Mouse (Mus musculus): ENCODE data around the gene Il4ra. TPM values are rescaled to one million over a fixed set of nuclear protein-coding genes. Genes with fewer than 3 reads are reported as not detected.
A peak's percentile ranks its signal among the peaks of the same experiment; 100 is the strongest.

The Il4ra gene
- polyA plus RNA-seq, 2 experiments: 2.4 to 2.8 TPM

GRCm38 (mm10) chr7:125507279-125507678, 44.6 kb upstream of the Il4ra start:
- peaks cover 0 to 9% of the 10 kb centered on the region in 2 experiments; a peak in 2 of 4 replicates for H3K4me1 ChIP-seq (replicated peaks; ENCODE audit: control insufficient read depth in 2 of 2, insufficient read depth in 2 of 2, low read length in 1 of 2)
- H3K4me2 ChIP-seq (ENCODE audit: low read depth): no peak overlapping the region
- H3K36me3 ChIP-seq (replicated peaks; ENCODE audit: control insufficient read depth, insufficient read depth, low read depth): no peaks in the 10 kb centered on the region
- ATAC-seq (ENCODE audit: insufficient read depth) (no peak), DNase-seq (ENCODE audit: low read depth in 3 of 3, low spot score in 3 of 3) (no peak)
- no peaks in the 10 kb centered on the region for H3K27me3 ChIP-seq (ENCODE audit: control insufficient read depth, insufficient read depth, low read length)
- H3K27ac ChIP-seq: no peak overlapping the region
- H3K4me3 ChIP-seq (ENCODE audit: insufficient read depth in 1 of 2, low read depth in 2 of 2, low read length in 2 of 2): no peak overlapping the region
- no peaks in the 10 kb centered on the region for H3K9me3 ChIP-seq (ENCODE audit: control insufficient read depth, low read length)
- no peak overlapping the region for H3K9ac ChIP-seq (replicated peaks)
- TF ChIP-seq EP300 (IDR thresholded peaks at IDR 0.05; ENCODE audit: low read depth) (no peak), CTCF (IDR thresholded peaks at IDR 0.05; ENCODE audit: low read depth) (no peak)
- WGBS (ENCODE audit: insufficient replicate concordance): 60% methylated on average over 2 of the region's 2 CpGs

GRCm38 (mm10) chr7:125511432-125511831, 40.5 kb upstream of the Il4ra start:
- DNase-seq (ENCODE audit: low read depth in 3 of 3, low spot score in 3 of 3): no peak
- Histone ChIP-seq H3K27ac (no peak overlapping the region), H3K4me1 (replicated peaks; ENCODE audit: control insufficient read depth in 2 of 2, insufficient read depth in 2 of 2, low read length in 1 of 2) (peaks cover 23 to 24% of the 10 kb centered on the region in 2 experiments), H3K27me3 (ENCODE audit: control insufficient read depth, insufficient read depth, low read length) (no peaks in the 10 kb centered on the region), H3K4me3 (ENCODE audit: insufficient read depth in 1 of 2, low read depth in 2 of 2, low read length in 2 of 2) (no peak overlapping the region), H3K4me2 (ENCODE audit: low read depth) (no peak overlapping the region), H3K36me3 (replicated peaks; ENCODE audit: control insufficient read depth, insufficient read depth, low read depth) (no peaks in the 10 kb centered on the region), H3K9ac (replicated peaks) (no peak overlapping the region), H3K9me3 (ENCODE audit: control insufficient read depth, low read length) (no peaks in the 10 kb centered on the region)
- no peak for ATAC-seq (ENCODE audit: insufficient read depth)
- TF ChIP-seq EP300 (IDR thresholded peaks at IDR 0.05; ENCODE audit: low read depth) (no peak), CTCF (IDR thresholded peaks at IDR 0.05; ENCODE audit: low read depth) (no peak)
- WGBS (ENCODE audit: insufficient replicate concordance): 82% methylated on average over 5 of the region's 5 CpGs

- TF ChIP-seq EP300 (IDR thresholded peaks at IDR 0.05; ENCODE audit: low read depth): no peak
- TF ChIP-seq CTCF (IDR thresholded peaks at IDR 0.05; ENCODE audit: low read depth): no peak
- no peak overlapping the region for H3K9ac ChIP-seq (replicated peaks)
- no peaks in the 10 kb centered on the region for H3K27me3 ChIP-seq (ENCODE audit: control insufficient read depth, insufficient read depth, low read length)
- no peaks in the 10 kb centered on the region for H3K9me3 ChIP-seq (ENCODE audit: control insufficient read depth, low read length)
- no peaks in the 10 kb centered on the region for H3K36me3 ChIP-seq (replicated peaks; ENCODE audit: control insufficient read depth, insufficient read depth, low read depth)
- no peak overlapping the region for H3K4me2 ChIP-seq (ENCODE audit: low read depth)
- no peak for ATAC-seq (ENCODE audit: insufficient read depth)
- no peak overlapping the region for H3K4me3 ChIP-seq (ENCODE audit: insufficient read depth in 1 of 2, low read depth in 2 of 2, low read length in 2 of 2)
- DNase-seq (ENCODE audit: low read depth in 3 of 3, low spot score in 3 of 3): no peak
- 26% methylated on average over 2 of the region's 2 CpGs for WGBS (ENCODE audit: insufficient replicate concordance)
- H3K4me1 ChIP-seq (replicated peaks; ENCODE audit: control insufficient read depth in 2 of 2, insufficient read depth in 2 of 2, low read length in 1 of 2): peaks cover 27 to 28% of the 10 kb centered on the region in 2 experiments
- no peak overlapping the region for H3K27ac ChIP-seq
These were observed 40.1 kb upstream of the Il4ra start for GRCm38 (mm10) chr7:125511852-125512251.

DNA sequence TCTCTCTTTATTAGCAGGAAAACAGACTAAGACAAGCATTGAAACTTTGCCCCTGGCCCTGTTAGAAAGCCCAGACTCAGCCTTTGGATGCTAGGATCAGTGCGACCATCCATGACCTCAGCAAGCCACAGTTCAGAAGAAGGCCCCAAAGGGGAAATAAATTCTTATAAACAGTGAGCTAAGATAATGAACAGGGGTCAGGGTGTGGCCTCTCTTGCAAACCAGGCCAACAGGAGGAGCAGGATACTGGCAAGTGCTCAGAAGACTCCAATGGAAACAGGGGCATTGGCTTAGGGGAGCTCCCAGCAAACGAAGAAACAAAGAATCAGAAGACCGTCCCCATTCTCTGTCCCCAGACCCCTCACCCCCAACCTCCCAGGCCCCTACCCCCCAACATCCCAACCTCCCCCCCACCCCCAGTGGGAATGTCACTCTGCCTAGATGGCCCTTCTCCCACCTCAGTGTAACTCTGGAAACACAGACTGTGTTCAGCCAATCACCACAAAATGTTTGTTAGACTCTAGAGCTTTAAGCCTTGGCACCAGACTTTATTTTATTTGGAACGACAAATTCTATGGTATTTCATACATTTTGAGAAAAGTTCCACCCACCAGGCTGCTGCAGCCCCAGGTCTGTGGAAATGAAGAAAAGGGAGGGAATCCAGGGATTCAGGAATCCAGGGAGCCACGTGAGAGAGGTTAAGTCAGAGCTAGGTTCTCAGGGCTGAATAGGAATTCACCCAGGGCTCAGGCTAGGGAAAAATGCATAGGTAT, 36.7 kb upstream of the Il4ra start:
- Histone ChIP-seq H3K4me1 (replicated peaks; ENCODE audit: control insufficient read depth in 2 of 2, insufficient read depth in 2 of 2, low read length in 1 of 2) (peaks cover 45% of the 10 kb centered on the region in 2 experiments), H3K27ac (no peak overlapping the region), H3K4me2 (ENCODE audit: low read depth) (peak overlapping the region; percentile 22), H3K9me3 (ENCODE audit: control insufficient read depth, low read length) (no peaks in the 10 kb centered on the region), H3K9ac (replicated peaks) (0 out of 2 replicates have a peak overlapping the region, but pooled peaks have one; percentile 9), H3K36me3 (replicated peaks; ENCODE audit: control insufficient read depth, insufficient read depth, low read depth) (no peaks in the 10 kb centered on the region), H3K27me3 (ENCODE audit: control insufficient read depth, insufficient read depth, low read length) (no peaks in the 10 kb centered on the region), H3K4me3 (ENCODE audit: insufficient read depth in 1 of 2, low read depth in 2 of 2, low read length in 2 of 2) (no peak overlapping the region)
- ATAC-seq (ENCODE audit: insufficient read depth) (peak; percentile 27), DNase-seq (ENCODE audit: low read depth in 3 of 3, low spot score in 3 of 3) (no peak)
- TF ChIP-seq EP300 (IDR thresholded peaks at IDR 0.05; ENCODE audit: low read depth): no peak
- no peak for TF ChIP-seq CTCF (IDR thresholded peaks at IDR 0.05; ENCODE audit: low read depth)
- WGBS (ENCODE audit: insufficient replicate concordance): 68% methylated on average over 5 of the region's 5 CpGs

DNA sequence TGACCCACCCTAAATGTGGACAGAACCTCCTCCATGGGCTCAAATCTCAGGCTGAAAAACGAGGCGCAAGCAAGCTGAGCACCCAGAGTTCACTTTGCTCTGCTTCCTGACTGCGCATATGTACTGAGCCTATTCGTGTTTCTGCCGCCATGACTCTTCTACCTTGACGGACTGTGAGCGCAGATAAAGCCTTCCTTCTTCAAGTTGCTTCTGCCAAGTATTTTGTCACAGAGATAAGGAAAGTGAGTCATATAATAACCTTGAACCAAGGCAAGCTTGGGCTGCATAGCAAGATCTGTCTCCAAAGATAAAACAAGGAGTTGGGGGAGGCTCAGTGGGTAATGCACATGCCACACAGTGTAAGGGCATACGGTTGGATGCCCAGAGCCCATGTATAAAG, 35.2 kb upstream of the Il4ra start:
- no peaks in the 10 kb centered on the region for H3K9me3 ChIP-seq (ENCODE audit: control insufficient read depth, low read length)
- no peak for TF ChIP-seq CTCF (IDR thresholded peaks at IDR 0.05; ENCODE audit: low read depth)
- TF ChIP-seq EP300 (IDR thresholded peaks at IDR 0.05; ENCODE audit: low read depth): peak; percentile 79
- H3K27ac ChIP-seq: peak overlapping the region; percentile 72
- no peak overlapping the region for H3K4me3 ChIP-seq (ENCODE audit: insufficient read depth in 1 of 2, low read depth in 2 of 2, low read length in 2 of 2)
- H3K9ac ChIP-seq (replicated peaks): peak overlapping the region; percentile 13; the same call in 1 of the 2 replicates
- peak overlapping the region; percentile 46 for H3K4me2 ChIP-seq (ENCODE audit: low read depth)
- H3K4me1 ChIP-seq (replicated peaks; ENCODE audit: control insufficient read depth in 2 of 2, insufficient read depth in 2 of 2, low read length in 1 of 2): peaks cover 46 to 53% of the 10 kb centered on the region in 2 experiments
- peak; percentile 82 for ATAC-seq (ENCODE audit: insufficient read depth)
- no peaks in the 10 kb centered on the region for H3K27me3 ChIP-seq (ENCODE audit: control insufficient read depth, insufficient read depth, low read length)
- WGBS (ENCODE audit: insufficient replicate concordance): 33% methylated on average over 8 of the region's 8 CpGs
- no peaks in the 10 kb centered on the region for H3K36me3 ChIP-seq (replicated peaks; ENCODE audit: control insufficient read depth, insufficient read depth, low read depth)
- DNase-seq (ENCODE audit: low read depth in 3 of 3, low spot score in 3 of 3): peak; percentile 57 to 61 (median 59)

Measured in liver, embryonic 14.5 days (tissue).